Mouse (Mus musculus) bone marrow, adult 2 months (tissue): ENCODE results near the gene Itprid2. TPM values are rescaled to one million over a fixed set of nuclear protein-coding genes. Genes with fewer than 3 reads are reported as not detected.

Experiments
- H3K27ac ChIP-seq: fragments of 200-500 bp; 2 replicates; pipeline ENCODE4 v1.5.1; 2012; ENCODE audit warnings: low read depth, mild to moderate bottlenecking, control low read depth, inconsistent platforms, low read length; ENCODE audit not compliant: control insufficient read depth, poor library complexity, insufficient read depth
- H3K4me1 ChIP-seq: fragments of 200-500 bp; 2 replicates; pipeline ENCODE4 v1.6.1; 2011; ENCODE audit warnings: low read length; ENCODE audit not compliant: control insufficient read depth, insufficient read depth
- H3K4me3 ChIP-seq: fragments of 200-500 bp; replicated peaks from 2 replicates; pipeline ENCODE3; 2011; ENCODE audit warnings: mild to moderate bottlenecking, low read depth, low read length, control low read depth; ENCODE audit not compliant: control insufficient read depth
- CTCF ChIP-seq: fragments of 200-500 bp; IDR thresholded peaks from 2 replicates; pipeline ENCODE4 v1.5.1; 2011; ENCODE audit warnings: low read length, control low read depth; ENCODE audit not compliant: control insufficient read depth, insufficient read depth
- POLR2A ChIP-seq: fragments of 200-500 bp; IDR thresholded peaks from 2 replicates; pipeline ENCODE4 v1.6.1; 2011; ENCODE audit warnings: low read depth, mild to moderate bottlenecking, control low read depth, low read length, borderline replicate concordance; ENCODE audit not compliant: control insufficient read depth
- WGBS: fragments of 180-500 bp; shearing (Covaris S2); methylation state at CpG from one replicate; pipeline ENCODE4 v1.1.7; 2018; 5-methylcytosine and 5-hydroxymethylcytosine counted together
- polyA plus RNA-seq: library from polyadenylated mRNA; stranded (reverse); fragments of >200 nt; gene quantifications from 2 replicates; pipeline ENCODE4 v1.2.4, GENCODE M21; 2011; ENCODE audit warnings: low replicate concordance; ENCODE audit not compliant: missing spikeins, insufficient read depth, insufficient read length

Itprid2 gene
- polyA plus RNA-seq, 1 experiment = 8.2 TPM

- Histone ChIP-seq H3K4me1 (no peaks in the 10 kb centered on the region), H3K4me3 (no peak overlapping the region), H3K27ac (no peak overlapping the region)
- 81% methylated on average over 2 of the region's 2 CpGs for WGBS
- TF ChIP-seq CTCF (no peak), POLR2A (no peak)
Measured at GRCm38 (mm10) chr2:79704773-79705172, 69.6 kb downstream of the Itprid2 start.

GRCm38 (mm10) chr2:79707575-79707974, 72.4 kb downstream of the Itprid2 start, which contains the start of gene Ppp1r1c:
Gene Ppp1r1c (plus strand): TSS chr2:79707780.
- no peaks in the 10 kb centered on the region for H3K4me1 ChIP-seq
- H3K27ac ChIP-seq = no peak within 1 kb of the TSS
- no peak within 1 kb of the TSS for H3K4me3 ChIP-seq
- TF ChIP-seq CTCF (no peak), POLR2A (no peak)
- 89% methylated on average over 6 of the region's 6 CpGs for WGBS

GRCm38 (mm10) chr2:79713662-79714091, 78.5 kb downstream of the Itprid2 start:
- TF ChIP-seq POLR2A = no peak
- Histone ChIP-seq H3K27ac (no peak overlapping the region), H3K4me1 (no peaks in the 10 kb centered on the region), H3K4me3 (no peak overlapping the region)
- WGBS = 1% methylated on average over 3 of the region's 3 CpGs

GRCm38 (mm10) chr2:79714745-79715144, 79.6 kb downstream of the Itprid2 start:
- no peaks in the 10 kb centered on the region for H3K4me1 ChIP-seq

GRCm38 (mm10) chr2:79715925-79716324, 80.8 kb downstream of the Itprid2 start:
- H3K27ac ChIP-seq = no peak overlapping the region
- H3K4me3 ChIP-seq = no peak overlapping the region
- TF ChIP-seq POLR2A (no peak), CTCF (no peak)
- WGBS = 84% methylated on average over 2 of the region's 2 CpGs
- H3K4me1 ChIP-seq = no peaks in the 10 kb centered on the region

More at GRCm38 (mm10) chr2:79714745-79715144, 79.6 kb downstream of the Itprid2 start:
- no peak overlapping the region for H3K27ac ChIP-seq
- WGBS = 87% methylated on average over 6 of the region's 6 CpGs
- TF ChIP-seq POLR2A (no peak), CTCF (no peak)
- no peak overlapping the region for H3K4me3 ChIP-seq

- Histone ChIP-seq H3K4me3 (no peak overlapping the region), H3K4me1 (no peaks in the 10 kb centered on the region), H3K27ac (no peak overlapping the region)
- TF ChIP-seq CTCF (no peak), POLR2A (no peak)
Measured at GRCm38 (mm10) chr2:79717846-79718245, 82.7 kb downstream of the Itprid2 start.

- Histone ChIP-seq H3K4me1 (no peaks in the 10 kb centered on the region), H3K27ac (no peak overlapping the region), H3K4me3 (no peak overlapping the region)
- 72% methylated on average over 1 of the region's 1 CpGs for WGBS
- TF ChIP-seq CTCF (no peak), POLR2A (no peak)
Measured at GRCm38 (mm10) chr2:79722415-79722814, 87.3 kb downstream of the Itprid2 start.

Other genes starting within 250 kb of the Itprid2 start
- gene Neurod1, start 178.6 kb upstream of the Itprid2 start, polyA plus RNA-seq = 0.55 TPM in 1 of 2 replicates, not detected in the other
- 7.3 and 22.0 TPM in 2 replicates for gene Cerkl, start 178.6 kb upstream of the Itprid2 start, polyA plus RNA-seq
- gene Ppp1r1c, start 72.4 kb downstream of the Itprid2 start, polyA plus RNA-seq = not detected in 2 replicates